In genomic region chr7:28509121-28509520, GRCm38 (mm10) we compare ENCODE assay signal across 19 mouse cellular contexts. TPM values are rescaled to one million over a fixed set of nuclear protein-coding genes. Genes with fewer than 3 reads are reported as not detected.
DNase-seq lines count a peak whose midpoint lies in the region; ATAC-seq lines count a peak whose summit lies in the region.
"Not testable (repeated sequence)": the region's sequence is repeated elsewhere in the genome, so short reads cannot be mapped to it uniquely, and the experiment has no call there.
"Had no signal": no experiment of that assay in that cellular context is flagged by ENCODE, and none has a peak within 500 bp of the region (broad histone marks: within the 10 kb centered on the region; RNA-seq: fewer than 3 reads in every experiment).

No protein-coding gene starts in this region.

- H3K4me1 ChIP-seq in heart, embryonic 12.5 days (replicated peaks); lung, embryonic 15.5 days: not testable (repeated sequence)

- DNase-seq in adrenal gland, adult 2 months, result peak; percentile 72
- peak; percentile 6 for DNase-seq in adrenal gland, postnatal 10 days
- DNase-seq in adrenal gland, postnatal 36 days, result peak; percentile 40 to 43

- not testable (repeated sequence) for H3K4me3 ChIP-seq in heart, embryonic 12.5 days; lung, embryonic 15.5 days

- not testable (repeated sequence) for H3K9ac ChIP-seq in heart, embryonic 12.5 days; lung, embryonic 15.5 days

- H3K27me3 ChIP-seq in heart, embryonic 12.5 days (replicated peaks); lung, embryonic 15.5 days: not testable (repeated sequence)

- not testable (repeated sequence) for H3K9me3 ChIP-seq in heart, embryonic 12.5 days (replicated peaks); lung, embryonic 15.5 days

- H3K4me2 ChIP-seq in heart, embryonic 12.5 days; lung, embryonic 15.5 days: not testable (repeated sequence)

- not testable (repeated sequence) for H3K36me3 ChIP-seq in heart, embryonic 12.5 days; lung, embryonic 15.5 days

- 56% methylated on average over 2 of the region's 2 CpGs for WGBS in heart, embryonic 12.5 days
- WGBS in lung, embryonic 15.5 days, result 69% methylated on average over 2 of the region's 2 CpGs

- not testable (repeated sequence) for H3K27ac ChIP-seq in heart, embryonic 12.5 days (ENCODE audit: poor library complexity, severe bottlenecking); lung, embryonic 15.5 days

- ATAC-seq in heart, embryonic 12.5 days (ENCODE audit: insufficient number of reproducible peaks, low FRiP score), result peak; percentile 36; the same call in 1 of the 2 replicates
- peak; percentile 42; the same call in 1 of the 2 replicates for ATAC-seq in lung, embryonic 15.5 days (ENCODE audit: borderline replicate concordance, extremely low read depth, low FRiP score, low TSS enrichment)

RNA-seq across cellular contexts. Expression of gene Ifnl2, which starts 1.1 kb away (rescaled TPM):
- total RNA-seq in adrenal gland, adult 2 months (2021), result not detected
- 0.33 and 1.00 TPM in 2 replicates for polyA plus RNA-seq in adrenal gland, adult 2 months (2012; rRNA removed)
- not detected for total RNA-seq in adrenal gland, postnatal 10 days (2021)
- total RNA-seq in adrenal gland, postnatal 36 days (2021), result not detected
- polyA plus RNA-seq in heart, embryonic 12.5 days (2016; fragmentation: Nextera tagmentation; extraction: Ambion mirVana), result not detected in 2 replicates
- not detected in 2 replicates for polyA plus RNA-seq in lung, embryonic 15.5 days (2015; fragmentation: Nextera tagmentation; extraction: Ambion mirVana)
- total RNA-seq: adrenal gland, adult 18-20 months; adrenal gland, postnatal 4 days; common myeloid progenitor, adult 5-6 weeks; ES-E14; forebrain, postnatal 0 days; MEL had no signal
- polyA plus RNA-seq: brain, embryonic 14.5 days; C2C12; embryonic facial prominence, embryonic 11.5 days; embryonic facial prominence, embryonic 13.5 days; embryonic facial prominence, embryonic 15.5 days; forebrain, embryonic 11.5 days; forebrain, embryonic 13.5 days; forebrain, embryonic 15.5 days; forebrain, postnatal 0 days had no signal

RNA-seq across cellular contexts. Expression of gene Ifnl3, which starts 13.5 kb away (rescaled TPM):
- total RNA-seq in adrenal gland, adult 2 months (2021), result not detected
- polyA plus RNA-seq in adrenal gland, adult 2 months (2012; rRNA removed), result 0.48 and 0.59 TPM in 2 replicates
- not detected for total RNA-seq in adrenal gland, postnatal 10 days (2021)
- total RNA-seq in adrenal gland, postnatal 36 days (2021), result not detected
- polyA plus RNA-seq in heart, embryonic 12.5 days (2016; fragmentation: Nextera tagmentation; extraction: Ambion mirVana), result not detected in 2 replicates
- not detected in 2 replicates for polyA plus RNA-seq in lung, embryonic 15.5 days (2015; fragmentation: Nextera tagmentation; extraction: Ambion mirVana)
- total RNA-seq: adrenal gland, adult 18-20 months; adrenal gland, postnatal 4 days; common myeloid progenitor, adult 5-6 weeks; ES-E14; forebrain, postnatal 0 days; MEL had no signal
- polyA plus RNA-seq: brain, embryonic 14.5 days; C2C12; embryonic facial prominence, embryonic 11.5 days; embryonic facial prominence, embryonic 13.5 days; embryonic facial prominence, embryonic 15.5 days; forebrain, embryonic 11.5 days; forebrain, embryonic 13.5 days; forebrain, embryonic 15.5 days; forebrain, postnatal 0 days had no signal

RNA-seq across cellular contexts. Expression of gene Sycn, which starts 31.6 kb away (rescaled TPM):
- not detected for total RNA-seq in adrenal gland, adult 2 months (2021)
- polyA plus RNA-seq in adrenal gland, adult 2 months (2012; rRNA removed), result 0.44 and 0.48 TPM in 2 replicates
- not detected for total RNA-seq in adrenal gland, postnatal 10 days (2021)
- total RNA-seq in adrenal gland, postnatal 36 days (2021), result not detected
- not detected in 2 replicates for polyA plus RNA-seq in heart, embryonic 12.5 days (2016; fragmentation: Nextera tagmentation; extraction: Ambion mirVana)
- 0.53 TPM in 1 of 2 replicates, not detected in the other for polyA plus RNA-seq in lung, embryonic 15.5 days (2015; fragmentation: Nextera tagmentation; extraction: Ambion mirVana)
- total RNA-seq: adrenal gland, adult 18-20 months; common myeloid progenitor, adult 5-6 weeks; ES-E14; forebrain, postnatal 0 days; MEL had no signal
- polyA plus RNA-seq: brain, embryonic 14.5 days; C2C12; embryonic facial prominence, embryonic 11.5 days; embryonic facial prominence, embryonic 13.5 days; embryonic facial prominence, embryonic 15.5 days; forebrain, embryonic 11.5 days; forebrain, embryonic 13.5 days; forebrain, embryonic 15.5 days; forebrain, postnatal 0 days had no signal

RNA-seq across cellular contexts. Expression of gene Nccrp1, which starts 37.9 kb away (rescaled TPM):
- total RNA-seq in adrenal gland, adult 2 months (2021), result not detected
- polyA plus RNA-seq in adrenal gland, adult 2 months (2012; rRNA removed), result 0.10 TPM in 1 of 2 replicates, not detected in the other
- total RNA-seq in adrenal gland, postnatal 10 days (2021), result not detected
- under 1 TPM in 1 of 2 experiments, not detected in 1; 0.20 TPM for total RNA-seq in adrenal gland, postnatal 36 days (2021)
- not detected in 2 replicates for polyA plus RNA-seq in heart, embryonic 12.5 days (2016; fragmentation: Nextera tagmentation; extraction: Ambion mirVana)
- not detected in 2 replicates for polyA plus RNA-seq in lung, embryonic 15.5 days (2015; fragmentation: Nextera tagmentation; extraction: Ambion mirVana)
- total RNA-seq: adrenal gland, adult 18-20 months; adrenal gland, postnatal 4 days; MEL had no signal
- polyA plus RNA-seq: C2C12; embryonic facial prominence, embryonic 11.5 days; forebrain, embryonic 11.5 days; forebrain, embryonic 13.5 days; forebrain, embryonic 15.5 days; forebrain, postnatal 0 days had no signal

RNA-seq across cellular contexts. Expression of gene Lrfn1, which starts 57.3 kb away (rescaled TPM):
- 10 to 100 TPM; 12.9 to 25.4 TPM for total RNA-seq in adrenal gland, adult 2 months (2021)
- polyA plus RNA-seq in adrenal gland, adult 2 months (2012; rRNA removed), result 33.6 and 37.1 TPM in 2 replicates
- 10 to 100 TPM in 1 of 2 experiments, 1 to 10 TPM in 1; 9.2 to 13.0 TPM for total RNA-seq in adrenal gland, postnatal 10 days (2021)
- total RNA-seq in adrenal gland, postnatal 36 days (2021), result 10 to 100 TPM; 15.6 to 17.5 TPM
- polyA plus RNA-seq in heart, embryonic 12.5 days (2016; fragmentation: Nextera tagmentation; extraction: Ambion mirVana), result 1.5 and 2.0 TPM in 2 replicates
- 3.1 and 3.8 TPM in 2 replicates for polyA plus RNA-seq in lung, embryonic 15.5 days (2015; fragmentation: Nextera tagmentation; extraction: Ambion mirVana)
- polyA plus RNA-seq: C2C12 had no signal

Comparison
In these comparisons a context has a peak if more than half of its experiments do, and no peak if none do; other contexts are left out.
1. DNase-seq: peak in every context shown above with its lines; median percentile 72 in adrenal gland, adult 2 months; 42 in adrenal gland, postnatal 36 days; 6 in adrenal gland, postnatal 10 days.